Mouse (Mus musculus) bone marrow, adult 2 months (tissue): ENCODE results near the gene Klhdc3.

Experiments
- CTCF ChIP-seq: fragments of 200-500 bp; IDR thresholded peaks from 2 replicates; pipeline ENCODE4 v1.5.1; 2011; ENCODE audit warnings: low read length, control low read depth; ENCODE audit not compliant: control insufficient read depth, insufficient read depth
- POLR2A ChIP-seq: fragments of 200-500 bp; IDR thresholded peaks from 2 replicates; pipeline ENCODE4 v1.6.1; 2011; ENCODE audit warnings: low read depth, mild to moderate bottlenecking, control low read depth, low read length, borderline replicate concordance; ENCODE audit not compliant: control insufficient read depth

- TF ChIP-seq POLR2A, result no peak
- no peak for TF ChIP-seq CTCF
Observed at GRCm38 (mm10) chr17:46714756-46715481, 34.2 kb upstream of the Klhdc3 start.
